Mouse (Mus musculus) thymus, adult 2 months (tissue): ENCODE results near the gene Vmn1r122. TPM values are rescaled to one million over a fixed set of nuclear protein-coding genes. Genes with fewer than 3 reads are reported as not detected.
"Not testable (repeated sequence)": the region's sequence is repeated elsewhere in the genome, so short reads cannot be mapped to it uniquely, and the experiment has no call there.

ENCODE experiments used
- DNase-seq: peaks from one replicate; pipeline ENCODE4 v3.0.0; 2021
- H3K27ac ChIP-seq: fragments of 200-500 bp; 2 replicates; pipeline ENCODE4 v1.5.1; 2012; ENCODE audit warnings: low read length, control low read depth; ENCODE audit not compliant: control insufficient read depth, insufficient read depth
- H3K27me3 ChIP-seq: fragments of 200-500 bp; 2 replicates; pipeline ENCODE4 v1.6.1; 2012; ENCODE audit warnings: mild to moderate bottlenecking, low read length, moderate library complexity, mixed read lengths; ENCODE audit not compliant: control insufficient read depth, insufficient read depth
- H3K36me3 ChIP-seq: fragments of 200-500 bp; 2 replicates; pipeline ENCODE4 v1.6.1; 2012; ENCODE audit warnings: mild to moderate bottlenecking, low read length, moderate library complexity; ENCODE audit not compliant: control insufficient read depth, insufficient read depth
- H3K4me1 ChIP-seq: fragments of 200-500 bp; replicated peaks from 2 replicates; pipeline ENCODE4 v1.6.1; 2012; ENCODE audit warnings: low read length; ENCODE audit not compliant: control insufficient read depth, insufficient read depth
- H3K4me3 ChIP-seq: fragments of 200-500 bp; 2 replicates; pipeline ENCODE4 v1.5.1; 2012; ENCODE audit warnings: mild to moderate bottlenecking, low read length, control low read depth, moderate library complexity; ENCODE audit not compliant: control insufficient read depth, insufficient read depth
- WGBS: fragments of 180-500 bp; shearing (Covaris S2); methylation state at CpG from one replicate; pipeline ENCODE4 v1.1.7; 2018; 5-methylcytosine and 5-hydroxymethylcytosine counted together
- polyA plus RNA-seq: library from polyadenylated mRNA; depleted of rRNA; stranded (reverse); fragments of >200 nt; gene quantifications from 2 replicates; pipeline ENCODE4 v1.2.3, GENCODE M21; 2012; rRNA removed

Vmn1r122 gene
- polyA plus RNA-seq, result not detected in 2 replicates

DNA sequence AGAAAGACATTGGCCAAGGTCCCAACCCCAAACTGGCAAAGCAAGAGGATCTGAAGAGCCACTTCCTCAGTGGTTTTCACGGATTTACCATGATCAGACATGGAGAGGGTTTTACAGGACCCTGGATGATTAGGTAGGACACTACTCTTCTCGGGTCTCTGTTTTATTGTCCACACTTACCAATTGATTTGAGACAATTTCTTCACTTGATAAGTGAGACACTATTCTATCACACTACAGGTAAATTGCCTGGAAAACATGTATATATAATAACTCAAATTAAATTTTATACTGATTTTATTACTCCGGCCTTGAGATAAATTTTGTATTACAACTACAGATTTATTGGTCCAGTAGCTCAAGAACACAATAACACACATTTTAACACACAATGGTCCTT, at the start of gene Vmn1r122:
Vmn1r122 (minus strand) TSS at position 101 of the 400 bp plus-strand sequence.
- not testable (repeated sequence) for H3K36me3 ChIP-seq, DNase-seq, H3K4me1 ChIP-seq, H3K27ac ChIP-seq, H3K27me3 ChIP-seq, H3K4me3 ChIP-seq
- WGBS, result 69% methylated on average over 2 of the region's 3 CpGs

DNA sequence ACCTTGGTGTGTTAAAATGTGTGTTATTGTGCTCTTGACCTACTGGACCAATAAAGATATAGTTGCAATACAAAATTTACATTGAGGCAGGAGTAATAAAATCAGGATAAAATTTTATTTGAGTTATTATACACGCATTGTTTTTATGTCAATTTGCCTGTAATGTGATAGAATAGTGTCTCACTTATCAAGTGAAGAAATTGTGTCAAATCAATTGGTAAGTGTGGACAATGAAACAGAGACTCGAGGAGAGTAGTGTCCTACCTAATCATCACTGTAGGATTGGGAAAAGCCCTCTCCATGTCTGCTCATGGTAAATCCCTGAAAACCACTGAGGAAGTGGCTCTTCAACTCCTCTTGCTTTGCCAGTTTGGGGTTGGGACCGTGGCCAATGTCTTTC, 28.0 kb upstream of the Vmn1r122 start, which contains the start of gene Vmn1r123:
Vmn1r123 (plus strand) TSS at position 301 of the 400 bp plus-strand sequence.
- H3K36me3 ChIP-seq, H3K4me1 ChIP-seq, H3K27me3 ChIP-seq, H3K4me3 ChIP-seq, H3K27ac ChIP-seq, DNase-seq: not testable (repeated sequence)
- WGBS, result 30% methylated on average over 1 of the region's 3 CpGs

DNA sequence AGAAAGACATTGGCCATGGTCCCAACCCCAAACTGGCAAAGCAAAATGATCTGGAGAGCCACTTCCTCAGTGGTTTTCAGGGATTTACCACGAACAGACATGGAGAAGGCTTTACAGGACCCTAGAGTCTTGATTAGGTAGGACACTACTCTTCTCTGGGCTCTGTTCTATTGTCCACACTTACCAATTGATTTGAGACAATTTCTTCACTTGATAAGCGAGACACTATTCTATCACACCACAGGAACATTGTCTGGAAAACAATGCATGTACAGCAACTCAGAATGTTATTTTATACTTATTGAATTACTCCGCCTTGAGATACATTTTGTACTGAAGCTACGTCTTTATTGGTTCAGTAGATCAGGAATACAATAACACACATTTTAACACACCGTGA, 35.5 kb downstream of the Vmn1r122 start, which contains the start of gene Vmn1r121:
Vmn1r121 (minus strand) TSS at position 101 of the 400 bp plus-strand sequence.
- not testable (repeated sequence) for H3K27me3 ChIP-seq, H3K27ac ChIP-seq, DNase-seq, H3K4me3 ChIP-seq, H3K36me3 ChIP-seq, H3K4me1 ChIP-seq
- WGBS, result 79% methylated on average over 5 of the region's 5 CpGs

Other genes with a start within 250 kb of the Vmn1r122 start
- gene Vmn1r118, start 221.8 kb downstream of the Vmn1r122 start, polyA plus RNA-seq, result not detected in 2 replicates
- gene Vmn1r119, start 121.7 kb downstream of the Vmn1r122 start, polyA plus RNA-seq, result not detected in 2 replicates
- gene Vmn1r120, start 80.3 kb downstream of the Vmn1r122 start, polyA plus RNA-seq, result not detected in 2 replicates
- not detected in 2 replicates for gene Vmn1r121, start 35.6 kb downstream of the Vmn1r122 start, polyA plus RNA-seq
- gene Vmn1r123, start 28.1 kb upstream of the Vmn1r122 start, polyA plus RNA-seq, result not detected in 2 replicates
- gene Gm5157, start 56.3 kb upstream of the Vmn1r122 start, polyA plus RNA-seq, result not detected in 2 replicates
- gene Vmn1r124, start 126.5 kb upstream of the Vmn1r122 start, polyA plus RNA-seq, result not detected in 2 replicates
- gene Vmn1r125, start 138.1 kb upstream of the Vmn1r122 start, polyA plus RNA-seq, result not detected in 2 replicates
- gene Vmn1r126, start 167.3 kb upstream of the Vmn1r122 start, polyA plus RNA-seq, result not detected in 2 replicates
- gene Vmn1r127, start 185.7 kb upstream of the Vmn1r122 start, polyA plus RNA-seq, result not detected in 2 replicates
- gene Vmn1r128, start 215.2 kb upstream of the Vmn1r122 start, polyA plus RNA-seq, result not detected in 2 replicates
- not detected in 2 replicates for gene Vmn1r129, start 227.2 kb upstream of the Vmn1r122 start, polyA plus RNA-seq